Mouse (Mus musculus) stomach, embryonic 14.5 days (tissue): Measurements from ENCODE around the gene Neu1. TPM values are rescaled to one million over a fixed set of nuclear protein-coding genes. Genes with fewer than 3 reads are reported as not detected.

Experiments
- ATAC-seq: fragments of 200-750 bp; cut with Nextera tagmentation; 2 replicates; pipeline ENCODE4 v1.8.0; 2017; ENCODE audit warnings: low read depth, moderate TSS enrichment; ENCODE audit not compliant: insufficient number of reproducible peaks, insufficient read depth, low FRiP score
- H3K27ac ChIP-seq: fragments of 300-500 bp; sonication (generic); 2 replicates; pipeline ENCODE4 v1.5.1; 2014; ENCODE audit warnings: mild to moderate bottlenecking, low read length, moderate library complexity, mixed read lengths
- H3K27me3 ChIP-seq: fragments of 300-500 bp; sonication (generic); 2 replicates; pipeline ENCODE4 v1.6.1; 2014; ENCODE audit warnings: low read length, control low read depth, mixed read lengths; ENCODE audit not compliant: control insufficient read depth, insufficient read depth
- H3K36me3 ChIP-seq: fragments of 300-500 bp; sonication (generic); 2 replicates; pipeline ENCODE4 v1.6.1; 2014; ENCODE audit warnings: mild to moderate bottlenecking, control low read depth, low read length, moderate library complexity, mixed read lengths; ENCODE audit not compliant: control insufficient read depth, insufficient read depth
- H3K4me1 ChIP-seq: fragments of 300-500 bp; sonication (generic); 2 replicates; pipeline ENCODE4 v1.6.1; 2014; ENCODE audit warnings: low read length, control low read depth, mixed read lengths; ENCODE audit not compliant: control insufficient read depth, insufficient read depth
- H3K4me2 ChIP-seq: fragments of 300-500 bp; sonication (generic); replicated peaks from 2 replicates; pipeline ENCODE4 v1.6.1; 2014; ENCODE audit warnings: low read depth, low read length, control low read depth
- H3K4me3 ChIP-seq: fragments of 300-500 bp; sonication (generic); 2 replicates; pipeline ENCODE4 v1.5.1; 2014; ENCODE audit warnings: low read depth, low read length, control low read depth
- H3K9ac ChIP-seq: fragments of 300-500 bp; sonication (generic); replicated peaks from 2 replicates; pipeline ENCODE4 v1.6.1; 2014; ENCODE audit warnings: low read depth, mild to moderate bottlenecking, control low read depth, low read length, moderate library complexity, mixed read lengths
- H3K9me3 ChIP-seq: fragments of 300-500 bp; sonication (generic); 2 replicates; pipeline ENCODE4 v1.6.1; 2016; ENCODE audit warnings: low read depth, low read length, control low read depth; ENCODE audit not compliant: control insufficient read depth
- WGBS: fragments of 180-500 bp; shearing (Covaris S2); extraction: QIAGEN DNeasy Blood & Tissue Kit; methylation state at CpG from one replicate; pipeline ENCODE4 v1.1.7; 2014; 5-methylcytosine and 5-hydroxymethylcytosine counted together
- polyA plus RNA-seq: library from polyadenylated mRNA; unstranded; fragments of >200 nt; fragmentation: Nextera tagmentation; extraction: Ambion mirVana; gene quantifications from 2 replicates; pipeline ENCODE4 v1.2.1, GENCODE M21; 2014

The Neu1 gene
- 15.1 and 16.2 TPM in 2 replicates for polyA plus RNA-seq

- Histone ChIP-seq H3K27ac (no peak within 1 kb of the TSS), H3K4me1 (no peaks in the 10 kb centered on the region), H3K4me3 (peak within 1 kb of the TSS; percentile 71), H3K9me3 (no peaks in the 10 kb centered on the region), H3K9ac (peak within 1 kb of the TSS; percentile 54), H3K36me3 (no peaks in the 10 kb centered on the region), H3K27me3 (no peaks in the 10 kb centered on the region), H3K4me2 (peak within 1 kb of the TSS; percentile 98)
- WGBS = under 1% methylated on average over 38 of the region's 38 CpGs
- peak; percentile 96 for ATAC-seq
Measured at GRCm38 (mm10) chr17:34931061-34931734, at the start of gene Neu1. Gene Neu1, plus strand, starts transcription at chr17:34931253.

GRCm38 (mm10) chr17:34881683-34882310 lies 49.3 kb upstream of the Neu1 start, which contains the start of gene Gm20547:
Gene Gm20547, minus strand, starts transcription at chr17:34882042.
- H3K9ac ChIP-seq = no peak within 1 kb of the TSS
- H3K4me3 ChIP-seq = no peak within 1 kb of the TSS
- 0 out of 2 replicates have a peak, but pooled peaks cover 3% of the 10 kb centered on the region for H3K4me1 ChIP-seq
- H3K36me3 ChIP-seq = no peaks in the 10 kb centered on the region
- 0 out of 2 replicates have a peak within 1 kb of the TSS, but pooled peaks have one; percentile 3 for H3K4me2 ChIP-seq
- WGBS = 5% methylated on average over 15 of the region's 15 CpGs
- H3K9me3 ChIP-seq = no peaks in the 10 kb centered on the region
- no peak within 1 kb of the TSS for H3K27ac ChIP-seq
- no peak for ATAC-seq
- no peaks in the 10 kb centered on the region for H3K27me3 ChIP-seq

- no peak overlapping the region for H3K4me3 ChIP-seq
- WGBS = 67% methylated on average over 3 of the region's 3 CpGs
- no peaks in the 10 kb centered on the region for H3K27me3 ChIP-seq
- H3K4me2 ChIP-seq = no peak overlapping the region
- 0 out of 2 replicates have a peak, but pooled peaks cover 3% of the 10 kb centered on the region for H3K4me1 ChIP-seq
- no peaks in the 10 kb centered on the region for H3K9me3 ChIP-seq
- H3K36me3 ChIP-seq = no peaks in the 10 kb centered on the region
- H3K9ac ChIP-seq = no peak overlapping the region
- no peak overlapping the region for H3K27ac ChIP-seq
- no peak for ATAC-seq
Measured at GRCm38 (mm10) chr17:34883332-34883731, 47.7 kb upstream of the Neu1 start.

GRCm38 (mm10) chr17:34884704-34885103 lies 46.3 kb upstream of the Neu1 start:
- Histone ChIP-seq H3K36me3 (no peaks in the 10 kb centered on the region), H3K4me3 (no peak overlapping the region)

GRCm38 (mm10) chr17:34885615-34886014 lies 45.4 kb upstream of the Neu1 start:
- WGBS = 78% methylated on average over 3 of the region's 3 CpGs
- no peak overlapping the region for H3K4me3 ChIP-seq

More at GRCm38 (mm10) chr17:34884704-34885103, 46.3 kb upstream of the Neu1 start:
- no peak for ATAC-seq
- Histone ChIP-seq H3K9ac (no peak overlapping the region), H3K27me3 (no peaks in the 10 kb centered on the region), H3K4me2 (no peak overlapping the region), H3K4me1 (no peaks in the 10 kb centered on the region), H3K9me3 (no peaks in the 10 kb centered on the region), H3K27ac (no peak overlapping the region)
- WGBS = 82% methylated on average over 6 of the region's 6 CpGs

GRCm38 (mm10) chr17:34887942-34888341 lies 43.1 kb upstream of the Neu1 start:
- no peaks in the 10 kb centered on the region for H3K27me3 ChIP-seq
- H3K4me2 ChIP-seq = no peak overlapping the region
- no peak for ATAC-seq
- no peak overlapping the region for H3K9ac ChIP-seq
- no peaks in the 10 kb centered on the region for H3K36me3 ChIP-seq
- no peak overlapping the region for H3K27ac ChIP-seq
- H3K4me1 ChIP-seq = no peaks in the 10 kb centered on the region
- WGBS = 83% methylated on average over 5 of the region's 5 CpGs
- no peaks in the 10 kb centered on the region for H3K9me3 ChIP-seq
- H3K4me3 ChIP-seq = no peak overlapping the region

More at GRCm38 (mm10) chr17:34885615-34886014, 45.4 kb upstream of the Neu1 start:
- Histone ChIP-seq H3K27me3 (no peaks in the 10 kb centered on the region), H3K4me2 (no peak overlapping the region), H3K27ac (no peak overlapping the region), H3K9ac (no peak overlapping the region), H3K4me1 (no peaks in the 10 kb centered on the region), H3K9me3 (no peaks in the 10 kb centered on the region), H3K36me3 (no peaks in the 10 kb centered on the region)
- ATAC-seq = no peak

GRCm38 (mm10) chr17:34890074-34890743 lies 40.8 kb upstream of the Neu1 start:
- H3K27me3 ChIP-seq = no peaks in the 10 kb centered on the region
- 83% methylated on average over 12 of the region's 12 CpGs for WGBS
- no peak overlapping the region for H3K27ac ChIP-seq
- H3K4me1 ChIP-seq = peaks cover 7% of the 10 kb centered on the region
- no peak for ATAC-seq
- H3K9me3 ChIP-seq = no peaks in the 10 kb centered on the region
- H3K9ac ChIP-seq = no peak overlapping the region
- no peak overlapping the region for H3K4me3 ChIP-seq
- no peak overlapping the region for H3K4me2 ChIP-seq
- H3K36me3 ChIP-seq = no peaks in the 10 kb centered on the region

- Histone ChIP-seq H3K4me2 (no peak overlapping the region), H3K4me3 (no peak overlapping the region), H3K9me3 (no peaks in the 10 kb centered on the region), H3K36me3 (no peaks in the 10 kb centered on the region; the same call in 1 of the 2 replicates), H3K9ac (no peak overlapping the region), H3K4me1 (peaks cover 14% of the 10 kb centered on the region), H3K27ac (no peak overlapping the region), H3K27me3 (no peaks in the 10 kb centered on the region)
- no peak for ATAC-seq
- 97% methylated on average over 2 of the region's 2 CpGs for WGBS
Measured at GRCm38 (mm10) chr17:34891377-34891776, 39.7 kb upstream of the Neu1 start.
